Mouse (Mus musculus) cerebellum, adult 2 months (tissue): Measurements from ENCODE around the gene Mif.

ENCODE experiments used
- CTCF ChIP-seq: fragments of 200-500 bp; IDR thresholded peaks from 2 replicates; pipeline ENCODE4 v1.5.1; 2011; ENCODE audit warnings: low read depth, mild to moderate bottlenecking, control low read depth, low read length, moderate library complexity, borderline replicate concordance; ENCODE audit not compliant: insufficient read depth
- POLR2A ChIP-seq: fragments of 200-500 bp; IDR thresholded peaks from 2 replicates; pipeline ENCODE4 v1.6.1; 2011; ENCODE audit warnings: low read length, control low read depth, borderline replicate concordance; ENCODE audit not compliant: insufficient read depth

GRCm38 (mm10) chr10:75898846-75899245, 38.8 kb upstream of the Mif start:
- TF ChIP-seq CTCF (no peak), POLR2A (no peak)
